Mouse (Mus musculus): ENCODE measurements at regions not wholly inside any gene's neighbourhood (a gene's known extent, or its start where the extent isn't known, plus 50 kb on each side); places are given as distances from the start of the nearest gene placed in this dataset.

DNA sequence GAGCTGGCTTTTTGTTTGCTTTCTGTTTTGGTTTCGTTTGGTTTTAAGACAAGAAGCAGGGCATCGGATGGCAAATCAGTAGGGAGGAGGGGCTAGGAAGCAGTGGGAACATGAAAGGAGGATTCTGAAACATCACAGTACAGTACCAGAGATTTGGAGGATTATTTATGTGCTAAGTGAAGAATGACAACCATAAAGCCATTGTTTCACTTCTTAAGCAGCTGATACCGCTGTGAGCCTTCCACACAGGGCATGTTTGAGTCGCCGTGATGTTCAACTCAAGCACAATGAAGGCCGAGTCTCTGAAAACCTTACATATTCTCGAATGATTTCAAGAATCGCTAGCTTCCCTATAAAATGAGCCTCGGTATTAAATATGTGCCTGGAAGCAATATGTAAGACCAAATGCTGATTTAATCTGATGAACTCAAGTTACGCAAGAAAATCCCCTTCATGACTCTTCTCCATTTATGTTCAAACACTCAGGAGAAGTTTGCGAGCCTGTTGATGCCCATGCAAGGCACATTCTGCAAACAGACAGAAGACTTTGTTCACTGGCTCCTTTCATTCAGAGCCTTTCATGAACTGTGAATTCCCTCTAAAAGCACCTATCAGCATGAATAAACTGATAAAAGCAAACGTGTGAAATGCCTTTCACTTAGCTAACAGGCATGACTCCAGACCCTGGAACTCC lies 441.2 kb downstream of the Efnb2 start:
- DNase-seq (ENCODE audit: extremely low read depth, low read depth, low spot score): no peak

DNA sequence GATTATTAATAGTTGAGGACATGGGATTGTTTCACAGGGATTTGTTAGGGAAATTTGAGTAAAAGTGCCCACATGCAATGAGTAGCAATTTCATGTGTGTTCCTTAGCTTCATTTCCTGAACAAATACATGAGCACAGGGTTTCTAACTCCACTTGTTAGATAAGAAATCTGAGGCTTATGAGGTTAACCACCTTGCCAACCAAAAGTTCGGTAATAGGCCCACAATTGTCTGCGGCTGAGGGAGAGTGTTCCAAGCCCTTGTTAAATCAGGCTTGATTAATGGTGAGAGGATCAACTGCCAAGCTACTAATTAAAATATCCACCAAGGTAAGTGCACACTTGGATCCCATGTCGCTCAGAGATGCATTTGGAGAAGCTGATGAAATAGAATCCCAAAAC lies 468.0 kb downstream of the Efnb2 start:
- peak; percentile 39 for DNase-seq (ENCODE audit: extremely low read depth, low read depth, low spot score)

GRCm38 (mm10) chr8:8186046-8186445 lies 475.0 kb downstream of the Efnb2 start:
- no peak for DNase-seq (ENCODE audit: extremely low read depth, low read depth, low spot score)

- DNase-seq (ENCODE audit: extremely low read depth, low read depth, low spot score): no peak
These were observed 477.8 kb downstream of the Efnb2 start for GRCm38 (mm10) chr8:8183233-8183622.

GRCm38 (mm10) chr8:8182616-8183232 lies 478.3 kb downstream of the Efnb2 start:
- no peak for DNase-seq (ENCODE audit: extremely low read depth, low read depth, low spot score)

DNA sequence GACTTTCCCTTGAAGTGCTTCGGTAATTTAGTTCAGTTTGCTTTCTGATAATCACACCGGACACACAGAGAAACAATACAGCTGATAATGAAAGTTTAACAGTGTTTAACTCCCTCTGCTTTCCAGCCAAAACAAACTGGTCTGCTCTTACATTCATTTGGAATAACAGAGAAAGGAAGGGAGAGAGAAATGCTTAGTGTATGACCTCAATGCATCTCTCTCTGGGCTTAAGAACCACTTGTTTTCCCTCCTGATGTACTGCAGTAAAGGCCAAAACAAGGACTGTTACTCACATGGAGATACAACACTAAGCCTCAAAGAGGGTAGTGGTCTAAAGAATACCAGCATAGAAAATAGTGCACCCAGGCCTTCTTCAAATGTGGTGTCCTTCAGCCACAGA lies 478.9 kb downstream of the Efnb2 start:
- no peak for DNase-seq (ENCODE audit: extremely low read depth, low read depth, low spot score)

DNA sequence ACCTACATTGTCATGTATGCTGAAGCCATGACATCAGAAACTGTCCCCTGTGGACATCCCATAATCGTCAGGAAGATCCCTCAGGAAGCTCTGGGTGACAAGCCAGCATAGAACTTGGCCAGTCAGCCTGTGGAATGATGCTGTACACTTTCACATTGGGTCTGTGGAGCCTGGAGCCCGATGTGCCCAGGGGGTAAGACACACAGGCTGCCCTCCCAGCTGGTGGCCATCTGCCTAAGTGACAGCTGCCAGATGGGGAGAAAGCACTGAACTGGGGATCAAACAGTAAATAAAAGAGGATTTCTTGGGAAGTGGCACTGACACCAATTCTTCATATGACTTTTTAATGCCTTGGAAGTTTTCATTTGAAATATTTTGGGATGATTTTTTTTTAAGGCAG lies 486.8 kb downstream of the Efnb2 start:
- DNase-seq (ENCODE audit: extremely low read depth, low read depth, low spot score): no peak

DNA sequence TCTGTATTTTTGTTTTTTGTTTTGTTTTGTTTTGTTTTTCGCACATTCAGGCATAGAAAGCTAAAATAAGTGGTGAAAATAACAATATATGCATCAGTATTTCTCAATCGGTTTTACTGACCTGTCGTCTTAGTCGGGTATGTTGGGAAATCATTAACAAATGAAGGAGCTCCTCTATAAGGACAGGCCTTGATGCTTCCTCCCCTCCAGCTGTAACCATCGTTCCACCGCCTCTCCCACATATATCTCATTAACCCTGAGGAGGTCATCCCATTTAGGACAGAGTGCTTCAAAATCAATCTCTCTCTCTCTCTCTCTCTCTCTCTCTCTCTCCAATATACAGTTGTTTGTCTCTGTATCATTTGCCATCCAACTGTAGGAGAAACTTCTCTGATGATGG lies 492.4 kb downstream of the Efnb2 start:
- no peak for DNase-seq (ENCODE audit: extremely low read depth, low read depth, low spot score)

- no peak for DNase-seq (ENCODE audit: extremely low read depth, low read depth, low spot score)
These were observed 492.8 kb downstream of the Efnb2 start for GRCm38 (mm10) chr8:8168250-8168649.

GRCm38 (mm10) chr8:8147527-8147926 lies 513.5 kb downstream of the Efnb2 start:
- no peak for DNase-seq (ENCODE audit: extremely low read depth, low read depth, low spot score)

- DNase-seq (ENCODE audit: extremely low read depth, low read depth, low spot score): no peak
These were observed 518.0 kb downstream of the Efnb2 start for GRCm38 (mm10) chr8:8142933-8143495.

GRCm38 (mm10) chr8:8142461-8142860 lies 518.6 kb downstream of the Efnb2 start:
- DNase-seq (ENCODE audit: extremely low read depth, low read depth, low spot score): no peak

DNA sequence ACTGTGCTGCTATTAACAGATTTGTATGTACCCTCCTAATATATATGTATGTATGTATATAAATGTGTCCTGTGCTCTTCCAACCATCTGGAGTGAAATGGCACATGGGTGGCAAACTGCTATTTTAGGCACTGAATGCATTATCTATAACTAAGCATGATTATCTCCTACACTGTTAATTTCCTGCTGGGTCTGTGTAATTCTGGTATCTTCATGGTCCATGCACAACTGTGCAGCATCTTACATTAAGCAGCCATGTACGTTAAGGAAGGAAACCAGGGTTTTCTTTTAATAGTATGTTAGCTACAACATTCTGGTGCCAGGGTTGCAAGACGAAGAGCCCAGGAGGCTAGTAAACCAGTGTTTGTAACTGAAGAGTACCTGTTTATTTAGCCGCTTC lies 521.3 kb downstream of the Efnb2 start:
- DNase-seq (ENCODE audit: extremely low read depth, low read depth, low spot score): no peak

DNA sequence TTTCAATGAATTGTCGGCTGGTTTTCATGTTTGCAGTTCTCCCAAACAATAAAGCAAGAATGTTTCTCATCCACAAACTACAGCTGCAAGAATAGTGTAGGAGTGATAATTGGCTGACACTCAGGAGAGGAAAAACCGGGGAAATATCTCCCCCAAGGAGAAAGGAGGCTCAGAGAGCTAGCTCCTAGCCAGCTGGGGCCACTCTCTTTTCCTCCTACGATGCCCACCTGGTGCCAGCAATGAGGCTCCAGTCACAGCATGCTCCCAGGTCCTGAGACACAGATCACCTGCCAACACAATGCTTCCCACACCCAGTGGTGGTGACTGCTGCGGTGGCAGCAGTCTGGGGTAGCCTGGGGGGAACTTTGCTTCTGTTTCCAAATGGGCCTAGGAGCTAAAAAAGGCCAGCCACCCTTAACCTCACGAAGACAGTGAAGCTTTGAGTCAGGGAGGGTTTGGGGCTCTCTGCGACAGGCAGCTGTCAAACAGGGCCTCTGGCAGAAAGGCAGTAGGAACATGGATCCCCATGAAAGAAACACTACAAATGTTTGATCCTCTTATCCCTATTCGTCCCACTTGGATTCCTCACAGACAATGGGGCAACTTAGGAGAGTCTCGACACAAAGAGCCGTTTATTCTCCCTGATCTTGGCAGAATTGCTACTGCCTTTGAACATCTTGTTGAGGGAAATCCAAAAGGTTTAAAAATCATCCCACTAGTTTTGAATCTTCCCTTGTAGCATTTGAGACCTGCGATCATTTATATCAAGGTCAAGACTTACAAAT lies 527.8 kb downstream of the Efnb2 start:
- DNase-seq (ENCODE audit: extremely low read depth, low read depth, low spot score): peak; percentile 80

- no peak for DNase-seq (ENCODE audit: extremely low read depth, low read depth, low spot score)
These were observed 529.1 kb downstream of the Efnb2 start for GRCm38 (mm10) chr8:8131961-8132376.

DNA sequence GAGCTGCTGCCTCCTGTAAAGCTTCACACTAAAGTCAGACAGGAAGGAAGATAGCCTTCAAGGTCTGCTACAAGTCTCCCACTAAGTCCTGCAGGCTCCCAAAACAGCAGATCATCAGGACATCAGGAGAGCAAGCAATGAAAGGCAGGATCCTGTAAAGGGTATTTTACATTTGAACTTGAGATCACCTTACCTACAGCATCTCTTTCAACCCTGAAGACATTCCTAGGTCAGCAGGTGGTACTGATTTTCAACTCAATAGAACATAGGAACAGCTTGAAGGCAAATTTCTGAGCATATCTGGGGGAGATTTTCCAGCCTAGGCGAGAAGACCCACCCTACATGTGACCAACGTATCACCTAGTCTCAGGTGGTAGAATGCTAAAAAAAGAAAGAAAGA lies 530.2 kb downstream of the Efnb2 start:
- no peak for DNase-seq (ENCODE audit: extremely low read depth, low read depth, low spot score)

- no peak for DNase-seq (ENCODE audit: extremely low read depth, low read depth, low spot score)
These were observed 545.2 kb downstream of the Efnb2 start for GRCm38 (mm10) chr8:8115595-8116429.

- no peak for DNase-seq (ENCODE audit: extremely low read depth, low read depth, low spot score)
These were observed 546.4 kb downstream of the Efnb2 start for GRCm38 (mm10) chr8:8114604-8115003.

- DNase-seq (ENCODE audit: extremely low read depth, low read depth, low spot score): no peak
These were observed 551.2 kb downstream of the Efnb2 start for GRCm38 (mm10) chr8:8109785-8110350.

GRCm38 (mm10) chr8:8103492-8103891 lies 557.5 kb downstream of the Efnb2 start:
- DNase-seq (ENCODE audit: extremely low read depth, low read depth, low spot score): no peak
